ENCODE assay signal across 8 mouse cellular contexts in genomic region chr2:126932261-126932896, GRCm38 (mm10). TPM values are rescaled to one million over a fixed set of nuclear protein-coding genes. Genes with fewer than 3 reads are reported as not detected.
DNase-seq lines count a peak whose midpoint lies in the region; ATAC-seq lines count a peak whose summit lies in the region.

No protein-coding gene starts in this region.

- H3K9ac ChIP-seq in heart, embryonic 14.5 days (ENCODE audit: low read length) = peak overlapping the region; percentile 86
- peak overlapping the region; percentile 72 for H3K9ac ChIP-seq in intestine, embryonic 14.5 days (ENCODE audit: low read length)

- H3K27ac ChIP-seq in heart, embryonic 14.5 days (replicated peaks in 1 of 2; ENCODE audit: control insufficient read depth in 1 of 2, insufficient read depth in 1 of 2, low read depth in 2 of 2, low read length in 2 of 2) = peak overlapping the region; percentile 98 to 99
- H3K27ac ChIP-seq in intestine, embryonic 14.5 days (ENCODE audit: low read depth) = peak overlapping the region; percentile 99

- H3K4me3 ChIP-seq in heart, embryonic 14.5 days (ENCODE audit: control insufficient read depth in 1 of 2, insufficient read depth in 1 of 2, low read depth in 1 of 2, low read length in 2 of 2) = peak overlapping the region; percentile 52 to 85
- H3K4me3 ChIP-seq in intestine, embryonic 14.5 days (ENCODE audit: low read depth, low read length) = peak overlapping the region; percentile 57

- H3K4me1 ChIP-seq in heart, embryonic 14.5 days (ENCODE audit: control insufficient read depth in 2 of 2, insufficient read depth in 2 of 2, low read length in 2 of 2) = peaks cover 0 to 13% of the 10 kb centered on the region in 2 experiments; a peak in 2 of 4 replicates
- 0 out of 2 replicates have a peak, but pooled peaks cover 5% of the 10 kb centered on the region for H3K4me1 ChIP-seq in intestine, embryonic 14.5 days (replicated peaks; ENCODE audit: control insufficient read depth, insufficient read depth, low read length)

- H3K36me3 ChIP-seq in heart, embryonic 14.5 days (ENCODE audit: control insufficient read depth, insufficient read depth, low read length) = peaks cover 5% of the 10 kb centered on the region
- no peaks in the 10 kb centered on the region; the same call in 1 of the 2 replicates for H3K36me3 ChIP-seq in intestine, embryonic 14.5 days (ENCODE audit: control insufficient read depth, insufficient read depth, low read length)

- peak overlapping the region; percentile 66 for H3K4me2 ChIP-seq in heart, embryonic 14.5 days (ENCODE audit: low read length)
- peak overlapping the region; percentile 58 for H3K4me2 ChIP-seq in intestine, embryonic 14.5 days (ENCODE audit: low read length)

- DNase-seq in heart, adult 8-10 months (ENCODE audit: low spot score) = no peak
- peak; percentile 59 to 63 for DNase-seq in urinary bladder, postnatal 4 days (ENCODE audit: low spot score in 2 of 2)
- no peak for DNase-seq in urinary bladder, postnatal 10 days (ENCODE audit: low spot score)
- peak; percentile 81 for DNase-seq in intestine, embryonic 14.5 days (ENCODE audit: low spot score)
- DNase-seq in retina, postnatal 1 day = no peak
- DNase-seq in lung, postnatal 14 days = no peak

- no peaks in the 10 kb centered on the region for H3K9me3 ChIP-seq in heart, embryonic 14.5 days (ENCODE audit: control insufficient read depth, low read length)
- no peaks in the 10 kb centered on the region for H3K9me3 ChIP-seq in intestine, embryonic 14.5 days (ENCODE audit: control insufficient read depth, low read length)

- no peaks in the 10 kb centered on the region for H3K27me3 ChIP-seq in heart, embryonic 14.5 days (ENCODE audit: control insufficient read depth, insufficient read depth, low read length)
- H3K27me3 ChIP-seq in intestine, embryonic 14.5 days (replicated peaks; ENCODE audit: control insufficient read depth, insufficient read depth, low read length) = no peaks in the 10 kb centered on the region

- no peak; the same call in 1 of the 2 replicates for ATAC-seq in heart, embryonic 14.5 days (ENCODE audit: insufficient number of reproducible peaks, insufficient read depth, low FRiP score, low read depth)
- ATAC-seq in intestine, embryonic 14.5 days (replicated peaks; ENCODE audit: low FRiP score, low TSS enrichment, low read depth) = peak; percentile 75; the same call in 1 of the 2 replicates
- 0 out of 2 replicates have a peak, but pooled peaks have one; percentile 13 for ATAC-seq in monocyte, adult 5-6 weeks (replicated peaks; ENCODE audit: insufficient number of reproducible peaks, low FRiP score, low TSS enrichment, poor library complexity, severe bottlenecking)

- WGBS in heart, embryonic 14.5 days = 2% methylated on average over 15 of the region's 15 CpGs
- 2% methylated on average over 15 of the region's 15 CpGs for WGBS in intestine, embryonic 14.5 days

RNA-seq across cellular contexts. Expression of gene Sppl2a, which starts 0.7 kb away (rescaled TPM):
- 44.4 and 49.5 TPM in 2 replicates for polyA plus RNA-seq in heart, embryonic 14.5 days (2014; fragmentation: Nextera tagmentation; extraction: Ambion mirVana)
- 10 to 100 TPM; 47.5 to 59.2 (median 53.3) TPM for total RNA-seq in heart, adult 8-10 months (2022)
- 45.8 and 53.0 TPM in 2 replicates for polyA plus RNA-seq in intestine, embryonic 14.5 days (2014; fragmentation: Nextera tagmentation; extraction: Ambion mirVana)
- 121 to 154 TPM (median 127 TPM) in 3 replicates for total RNA-seq in monocyte, adult 5-6 weeks (2017)

RNA-seq across cellular contexts. Expression of gene Trpm7, which starts 56.3 kb away (rescaled TPM):
- polyA plus RNA-seq in heart, embryonic 14.5 days (2014; fragmentation: Nextera tagmentation; extraction: Ambion mirVana) = 44.6 and 45.1 TPM in 2 replicates
- total RNA-seq in heart, adult 8-10 months (2022) = 10 to 100 TPM; 22.3 to 30.7 (median 25.0) TPM
- 43.7 and 49.6 TPM in 2 replicates for polyA plus RNA-seq in intestine, embryonic 14.5 days (2014; fragmentation: Nextera tagmentation; extraction: Ambion mirVana)
- total RNA-seq in monocyte, adult 5-6 weeks (2017) = 57.2 to 80.3 TPM (median 67.0 TPM) in 3 replicates

Comparison
In these comparisons a context has a peak if more than half of its experiments do, and no peak if none do; other contexts are left out.
1. DNase-seq: peak in urinary bladder, postnatal 4 days (2 of 2) and intestine, embryonic 14.5 days (single experiment); none in heart, adult 8-10 months (single experiment), urinary bladder, postnatal 10 days (single experiment), retina, postnatal 1 day (single experiment) and lung, postnatal 14 days (single experiment).